Mouse (Mus musculus): Measurements from ENCODE around the gene Kat8. TPM values are rescaled to one million over a fixed set of nuclear protein-coding genes. Genes with fewer than 3 reads are reported as not detected.
A peak's percentile ranks its signal among the peaks of the same experiment; 100 is the strongest.

Kat8 gene
- polyA plus RNA-seq, 1 experiment from 2014 or later, result 51.2 TPM

GRCm38 (mm10) chr7:127946470-127947023, 34.2 kb downstream of the Kat8 start, which contains the start of gene Prss36:
Prss36 (minus strand) TSS chr7:127946725.
- Histone ChIP-seq H3K4me3 (replicated peaks; ENCODE audit: low read depth, low read length) (no peak within 1 kb of the TSS), H3K27me3 (ENCODE audit: control insufficient read depth, insufficient read depth, low read length) (no peaks in the 10 kb centered on the region; the same call in 1 of the 2 replicates), H3K9me3 (ENCODE audit: control insufficient read depth, low read length) (no peaks in the 10 kb centered on the region), H3K4me2 (ENCODE audit: low read length) (no peak within 1 kb of the TSS), H3K36me3 (ENCODE audit: control insufficient read depth, insufficient read depth, low read length) (no peaks in the 10 kb centered on the region), H3K4me1 (ENCODE audit: control insufficient read depth, insufficient read depth, low read length) (no peaks in the 10 kb centered on the region), H3K27ac (replicated peaks; ENCODE audit: low read depth, low read length) (no peak within 1 kb of the TSS), H3K9ac (replicated peaks; ENCODE audit: low read length) (no peak within 1 kb of the TSS)
- ATAC-seq (ENCODE audit: low FRiP score, low TSS enrichment), result no peak
- no peak for DNase-seq
- 81% methylated on average over 6 of the region's 6 CpGs for WGBS

GRCm38 (mm10) chr7:127952864-127953581, 40.7 kb downstream of the Kat8 start:
- H3K9ac ChIP-seq (replicated peaks; ENCODE audit: low read length), result no peak overlapping the region
- no peaks in the 10 kb centered on the region for H3K27me3 ChIP-seq (ENCODE audit: control insufficient read depth, insufficient read depth, low read length)
- DNase-seq (no peak), ATAC-seq (ENCODE audit: low FRiP score, low TSS enrichment) (no peak)
- H3K9me3 ChIP-seq (ENCODE audit: control insufficient read depth, low read length), result no peaks in the 10 kb centered on the region
- WGBS, result 53% methylated on average over 13 of the region's 13 CpGs
- no peak overlapping the region for H3K4me3 ChIP-seq (replicated peaks; ENCODE audit: low read depth, low read length)
- H3K27ac ChIP-seq (replicated peaks; ENCODE audit: low read depth, low read length), result no peak overlapping the region
- H3K4me1 ChIP-seq (ENCODE audit: control insufficient read depth, insufficient read depth, low read length), result no peaks in the 10 kb centered on the region
- H3K36me3 ChIP-seq (ENCODE audit: control insufficient read depth, insufficient read depth, low read length), result no peaks in the 10 kb centered on the region
- H3K4me2 ChIP-seq (ENCODE audit: low read length), result no peak overlapping the region

- no peak for DNase-seq
- H3K9ac ChIP-seq (replicated peaks; ENCODE audit: low read length), result no peak overlapping the region
- H3K4me1 ChIP-seq (ENCODE audit: control insufficient read depth, insufficient read depth, low read length), result no peaks in the 10 kb centered on the region
- H3K9me3 ChIP-seq (ENCODE audit: control insufficient read depth, low read length), result no peaks in the 10 kb centered on the region
- no peaks in the 10 kb centered on the region for H3K27me3 ChIP-seq (ENCODE audit: control insufficient read depth, insufficient read depth, low read length)
- H3K27ac ChIP-seq (replicated peaks; ENCODE audit: low read depth, low read length), result no peak overlapping the region
- H3K36me3 ChIP-seq (ENCODE audit: control insufficient read depth, insufficient read depth, low read length), result no peaks in the 10 kb centered on the region
- no peak overlapping the region for H3K4me2 ChIP-seq (ENCODE audit: low read length)
- no peak for ATAC-seq (ENCODE audit: low FRiP score, low TSS enrichment)
- no peak overlapping the region for H3K4me3 ChIP-seq (replicated peaks; ENCODE audit: low read depth, low read length)
- WGBS, result 65% methylated on average over 5 of the region's 5 CpGs
Measured at GRCm38 (mm10) chr7:127959364-127959763, 47.0 kb downstream of the Kat8 start.

- peak overlapping the region; percentile 95 for H3K9ac ChIP-seq (replicated peaks; ENCODE audit: low read length)
- ATAC-seq (ENCODE audit: low FRiP score, low TSS enrichment) (peak; percentile 22), DNase-seq (peak; percentile 38)
- peaks cover 16% of the 10 kb centered on the region for H3K4me1 ChIP-seq (ENCODE audit: control insufficient read depth, insufficient read depth, low read length)
- peak overlapping the region; percentile 100 for H3K4me3 ChIP-seq (replicated peaks; ENCODE audit: low read depth, low read length)
- peaks cover 19% of the 10 kb centered on the region for H3K36me3 ChIP-seq (ENCODE audit: control insufficient read depth, insufficient read depth, low read length)
- no peaks in the 10 kb centered on the region for H3K27me3 ChIP-seq (ENCODE audit: control insufficient read depth, insufficient read depth, low read length)
- H3K4me2 ChIP-seq (ENCODE audit: low read length), result peak overlapping the region; percentile 69
- 10% methylated on average over 10 of the region's 10 CpGs for WGBS
- no peaks in the 10 kb centered on the region for H3K9me3 ChIP-seq (ENCODE audit: control insufficient read depth, low read length)
- H3K27ac ChIP-seq (replicated peaks; ENCODE audit: low read depth, low read length), result peak overlapping the region; percentile 98
Measured at GRCm38 (mm10) chr7:127966371-127966918, 54.1 kb downstream of the Kat8 start.

- peaks cover 16% of the 10 kb centered on the region for H3K4me1 ChIP-seq (ENCODE audit: control insufficient read depth, insufficient read depth, low read length)
- H3K9me3 ChIP-seq (ENCODE audit: control insufficient read depth, low read length), result no peaks in the 10 kb centered on the region
- WGBS, result under 1% methylated on average over 92 of the region's 92 CpGs
- H3K36me3 ChIP-seq (ENCODE audit: control insufficient read depth, insufficient read depth, low read length), result peaks cover 27% of the 10 kb centered on the region
- H3K27ac ChIP-seq (replicated peaks; ENCODE audit: low read depth, low read length), result peak within 1 kb of the TSS; percentile 98
- H3K4me3 ChIP-seq (replicated peaks; ENCODE audit: low read depth, low read length), result peak within 1 kb of the TSS; percentile 100
- H3K9ac ChIP-seq (replicated peaks; ENCODE audit: low read length), result peak within 1 kb of the TSS; percentile 95
- ATAC-seq (ENCODE audit: low FRiP score, low TSS enrichment), result peak; percentile 95
- peak; percentile 97 for DNase-seq
- H3K4me2 ChIP-seq (ENCODE audit: low read length), result peak within 1 kb of the TSS; percentile 88
- no peaks in the 10 kb centered on the region for H3K27me3 ChIP-seq (ENCODE audit: control insufficient read depth, insufficient read depth, low read length)
Measured at GRCm38 (mm10) chr7:127967004-127967921, 54.9 kb downstream of the Kat8 start, which contains the start of gene Fus. Fus (plus strand) TSS chr7:127967457.

- Histone ChIP-seq H3K36me3 (ENCODE audit: control insufficient read depth, insufficient read depth, low read length) (peaks cover 36% of the 10 kb centered on the region), H3K27ac (replicated peaks; ENCODE audit: low read depth, low read length) (peak overlapping the region; percentile 98), H3K9ac (replicated peaks; ENCODE audit: low read length) (peak overlapping the region; percentile 95), H3K4me3 (replicated peaks; ENCODE audit: low read depth, low read length) (peak overlapping the region; percentile 100), H3K9me3 (ENCODE audit: control insufficient read depth, low read length) (no peaks in the 10 kb centered on the region), H3K27me3 (ENCODE audit: control insufficient read depth, insufficient read depth, low read length) (no peaks in the 10 kb centered on the region), H3K4me1 (ENCODE audit: control insufficient read depth, insufficient read depth, low read length) (peaks cover 16% of the 10 kb centered on the region), H3K4me2 (ENCODE audit: low read length) (peak overlapping the region; percentile 88)
- ATAC-seq (ENCODE audit: low FRiP score, low TSS enrichment), result peak; percentile 44; the same call in 1 of the 2 replicates
- under 1% methylated on average over 42 of the region's 42 CpGs for WGBS
- DNase-seq, result peak; percentile 91
Measured at GRCm38 (mm10) chr7:127967922-127968828, 55.9 kb downstream of the Kat8 start.

GRCm38 (mm10) chr7:127974413-127974930, 62.2 kb downstream of the Kat8 start:
- H3K36me3 ChIP-seq (ENCODE audit: control insufficient read depth, insufficient read depth, low read length), result peaks cover 96% of the 10 kb centered on the region
- peaks cover 3% of the 10 kb centered on the region for H3K4me1 ChIP-seq (ENCODE audit: control insufficient read depth, insufficient read depth, low read length)
- no peaks in the 10 kb centered on the region for H3K9me3 ChIP-seq (ENCODE audit: control insufficient read depth, low read length)
- DNase-seq (no peak), ATAC-seq (ENCODE audit: low FRiP score, low TSS enrichment) (no peak)
- no peak overlapping the region for H3K4me3 ChIP-seq (replicated peaks; ENCODE audit: low read depth, low read length)
- no peak overlapping the region for H3K9ac ChIP-seq (replicated peaks; ENCODE audit: low read length)
- whole genome bisulfite sequencing, result 93% methylated on average over 2 of the region's 2 CpGs
- H3K27ac ChIP-seq (replicated peaks; ENCODE audit: low read depth, low read length), result no peak overlapping the region
- no peaks in the 10 kb centered on the region for H3K27me3 ChIP-seq (ENCODE audit: control insufficient read depth, insufficient read depth, low read length)
- no peak overlapping the region for H3K4me2 ChIP-seq (ENCODE audit: low read length)

Data from midbrain, embryonic 14.5 days (tissue).